Mouse (Mus musculus): ENCODE measurements around the gene Dus3l.

Dus3l gene

DNA sequence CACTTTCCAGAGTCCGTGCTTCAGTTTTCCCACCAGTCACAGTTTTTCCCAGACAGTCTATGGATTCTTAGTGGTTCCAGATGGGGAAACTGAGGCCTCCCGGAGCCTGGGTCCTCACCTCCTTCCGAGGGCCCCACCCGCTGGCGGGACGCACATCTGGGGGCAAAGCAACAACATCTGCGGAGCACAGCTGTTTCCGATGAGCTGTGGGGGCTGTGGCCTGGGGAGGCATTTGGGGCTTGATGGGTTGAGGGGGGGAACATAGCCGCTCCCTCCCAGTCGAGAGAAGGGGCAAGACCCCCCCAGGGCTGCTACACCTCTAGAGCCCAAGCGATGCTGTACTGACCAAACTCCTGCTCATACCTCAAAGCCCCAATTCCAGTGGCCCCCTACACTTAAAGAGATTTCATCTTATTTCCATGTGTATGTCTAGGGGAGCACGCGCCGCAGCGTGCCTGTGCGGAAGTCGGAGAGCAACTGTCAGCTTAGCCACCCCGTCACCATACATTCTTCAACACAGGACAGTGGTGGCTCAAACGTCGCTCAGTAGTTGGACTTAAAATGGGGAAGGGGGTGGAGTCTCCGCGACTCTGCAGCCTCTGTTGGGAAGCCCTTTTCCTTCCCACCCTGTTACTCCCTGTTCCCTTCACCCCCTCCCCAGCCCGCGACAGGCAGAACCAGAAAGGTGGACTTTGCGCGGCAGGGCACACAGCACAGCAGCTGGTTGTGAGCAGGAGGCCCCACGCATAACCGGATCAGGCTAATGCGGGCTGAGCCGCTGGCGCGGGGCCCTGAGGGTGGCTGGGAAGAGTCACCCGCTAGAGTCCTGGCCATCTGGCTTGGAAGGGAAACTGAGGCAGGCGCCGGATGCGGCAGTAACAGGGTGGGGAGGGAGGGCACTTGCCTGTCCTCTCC lies 10.0 kb upstream of the Dus3l start:
- no peak for DNase-seq

DNA sequence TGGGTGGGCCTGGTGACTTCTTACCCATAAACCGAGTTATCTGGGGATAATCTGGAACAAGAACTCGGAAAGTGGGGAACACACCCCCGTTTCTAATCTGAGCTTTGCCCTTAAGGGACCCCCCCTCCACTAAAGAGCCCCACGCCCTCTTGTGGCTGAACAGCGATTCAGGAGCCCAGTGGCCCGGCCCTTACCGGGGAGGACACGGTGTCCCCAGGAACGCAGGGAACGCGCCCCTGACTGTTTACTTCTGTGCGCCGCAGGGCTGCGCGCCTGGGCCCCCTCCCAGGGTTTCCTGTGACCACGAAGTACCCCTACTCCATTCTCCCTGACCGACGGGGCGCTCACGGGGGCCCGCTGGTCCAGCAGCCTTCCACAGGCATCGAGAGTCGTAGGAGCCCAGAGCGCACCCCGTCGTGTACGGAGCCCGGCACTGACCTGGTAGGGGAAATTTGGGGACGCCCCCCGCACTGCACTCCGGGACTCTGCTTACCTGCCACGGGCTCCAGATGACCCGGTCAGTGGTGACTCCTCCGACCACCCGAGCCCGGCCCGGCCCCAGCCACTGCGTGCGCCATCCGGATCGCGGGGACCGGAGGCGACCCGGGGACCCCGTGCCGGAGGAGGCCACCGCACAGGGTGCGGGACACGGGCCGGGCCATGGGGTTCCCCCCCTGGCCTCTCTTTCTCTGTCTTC lies 7.7 kb upstream of the Dus3l start:
- no peak for DNase-seq

DNA sequence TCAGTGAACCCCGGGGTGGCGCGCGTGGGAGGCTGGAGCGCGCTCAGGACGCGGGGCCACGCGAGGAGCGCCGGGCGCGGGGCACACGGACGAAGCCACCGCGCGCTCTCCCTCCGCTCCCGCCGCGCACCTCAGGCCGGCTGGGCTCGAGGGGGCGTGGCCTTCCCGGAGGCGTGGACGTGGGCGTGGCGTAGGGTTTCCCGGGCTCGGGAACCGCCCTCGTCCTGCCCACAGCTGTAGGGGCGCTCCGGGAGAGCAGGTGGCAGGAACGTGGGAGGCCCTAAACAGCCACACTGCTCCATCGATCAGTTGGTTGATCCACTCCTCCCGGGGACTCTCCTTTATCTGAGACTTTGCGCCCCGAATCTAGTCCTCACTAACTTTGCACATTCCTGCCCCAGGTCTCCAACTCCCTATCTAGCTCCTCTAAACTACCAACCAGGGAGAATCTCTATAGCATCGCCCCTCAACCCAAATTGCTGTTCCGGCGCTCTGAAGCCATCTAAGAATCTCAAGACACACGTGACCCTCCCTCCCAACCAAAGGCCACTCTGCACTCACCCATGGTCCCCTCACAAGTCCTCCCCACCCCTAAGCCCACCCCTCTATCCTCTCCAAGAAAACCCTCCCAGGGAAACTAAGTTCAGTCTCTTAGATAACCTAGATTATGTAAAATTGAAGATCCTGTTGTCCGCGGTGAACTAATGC lies 7.0 kb upstream of the Dus3l start, which contains the start of gene Nrtn:
Nrtn (minus strand) TSS at position 115 of the 708 bp plus-strand sequence.
- DNase-seq = peak; percentile 57 to 73

DNA sequence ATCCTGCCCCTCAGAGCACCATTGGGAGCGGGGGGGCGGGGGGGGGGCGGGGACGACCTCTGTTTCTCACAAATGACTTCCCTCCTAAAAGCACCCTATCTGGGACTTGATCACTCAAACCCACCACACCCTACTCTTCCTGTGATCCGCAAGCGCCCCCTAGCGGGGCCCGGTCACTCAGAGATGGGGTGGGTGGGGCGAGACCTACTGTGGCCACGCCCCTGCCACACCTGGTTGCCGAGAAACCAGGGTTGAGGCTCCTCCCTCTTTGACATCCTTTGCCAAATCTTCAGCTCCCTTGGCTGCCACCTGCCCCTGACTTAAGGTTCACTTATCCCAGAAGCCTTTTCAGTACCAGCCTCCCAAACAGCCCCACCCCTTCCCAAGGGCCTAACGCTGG lies 6.4 kb upstream of the Dus3l start:
- DNase-seq = peak; percentile 78 to 84

GRCm38 (mm10) chr17:56759261-56759660 lies 5.3 kb upstream of the Dus3l start:
- no peak for DNase-seq

GRCm38 (mm10) chr17:56761077-56761476 lies 3.5 kb upstream of the Dus3l start:
- DNase-seq = peak; percentile 45 to 50

- DNase-seq = peak; percentile 95 to 96
These were observed 2.6 kb upstream of the Dus3l start for GRCm38 (mm10) chr17:56761991-56762410.

- peak; percentile 76 to 86 for DNase-seq
These were observed 1.5 kb upstream of the Dus3l start for GRCm38 (mm10) chr17:56762769-56763731.

DNA sequence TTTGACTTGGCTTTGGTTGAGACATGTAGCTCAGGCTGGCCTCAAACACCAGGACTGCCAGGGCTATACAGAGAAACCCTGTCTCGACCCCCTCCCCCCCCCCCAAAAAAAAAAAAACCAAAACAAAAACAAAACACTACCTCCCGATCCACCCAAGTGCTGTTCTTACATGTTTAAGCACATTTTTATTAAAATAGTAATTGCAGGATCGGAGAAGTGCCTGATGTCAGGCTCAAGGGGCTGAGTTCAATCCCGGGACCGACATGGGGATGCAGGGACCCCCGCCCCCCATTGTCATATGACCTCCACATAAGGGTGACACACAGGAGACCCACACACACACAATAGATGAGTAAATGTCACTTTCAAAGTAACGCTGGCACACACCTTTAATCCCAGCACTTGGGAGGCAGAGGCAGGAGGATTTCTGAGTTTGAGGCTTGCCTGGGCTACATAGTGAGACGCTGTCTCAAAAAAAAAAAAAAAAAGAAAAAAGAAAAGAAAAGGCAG lies 761 bp upstream of the Dus3l start:
- DNase-seq = no peak

DNA sequence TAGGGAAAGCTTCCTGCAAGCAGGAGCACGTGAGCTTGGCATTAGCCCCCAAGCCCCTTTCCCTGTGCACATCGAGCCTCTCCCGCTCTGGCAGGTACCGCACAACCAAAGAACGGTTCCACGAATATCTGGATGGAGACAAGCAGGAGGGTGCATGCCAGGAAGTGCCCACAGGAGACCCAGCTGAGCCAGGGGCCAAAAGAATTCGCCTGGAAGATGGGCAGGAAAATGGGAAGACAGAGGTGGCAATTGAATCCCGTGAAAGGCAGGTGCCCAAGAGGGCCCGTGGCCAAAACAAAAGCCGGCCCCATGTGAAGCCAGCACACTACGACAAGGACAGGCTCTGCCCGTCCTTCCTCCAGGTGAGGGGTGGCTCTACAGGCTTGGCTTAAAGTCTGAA lies 874 bp downstream of the Dus3l start:
- no peak for DNase-seq

DNA sequence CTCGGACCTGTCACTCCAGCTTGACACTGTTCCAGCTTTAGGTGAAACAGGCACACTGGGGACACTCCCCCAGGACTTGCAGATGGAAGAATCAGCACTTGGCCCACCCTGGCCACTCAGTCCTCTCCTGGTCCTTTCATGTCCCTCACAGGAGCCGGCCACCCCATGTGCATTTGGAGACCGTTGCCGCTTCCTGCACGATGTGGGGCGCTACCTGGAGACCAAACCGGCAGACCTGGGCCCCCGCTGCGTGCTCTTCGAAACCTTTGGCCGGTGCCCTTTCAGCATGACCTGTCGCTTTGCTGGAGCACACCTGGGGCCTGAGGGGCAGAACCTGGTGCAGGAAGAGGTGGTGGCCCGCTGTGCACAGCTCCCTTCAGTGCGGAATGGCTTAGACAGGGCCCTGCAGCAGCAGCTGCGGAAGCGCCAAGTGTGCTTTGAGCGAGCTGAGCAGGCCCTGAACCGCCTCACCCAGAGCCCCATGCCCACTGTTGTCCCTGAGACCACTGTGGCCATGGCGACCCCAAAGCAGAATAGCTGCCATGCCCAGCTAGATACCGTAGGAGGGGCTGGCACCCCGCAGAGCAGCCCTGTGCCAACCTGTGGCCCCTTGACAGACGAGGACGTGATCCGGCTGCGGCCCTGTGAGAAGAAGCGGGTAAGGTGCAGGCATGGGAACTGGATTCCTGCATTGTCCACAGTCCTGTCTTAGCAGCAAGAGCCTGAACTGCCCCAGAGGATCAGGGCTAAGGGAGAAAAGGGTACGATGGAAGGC lies 2.3 kb downstream of the Dus3l start:
- DNase-seq = no peak

- no peak for DNase-seq
These were observed 3.1 kb downstream of the Dus3l start for GRCm38 (mm10) chr17:56767531-56768135.

DNA sequence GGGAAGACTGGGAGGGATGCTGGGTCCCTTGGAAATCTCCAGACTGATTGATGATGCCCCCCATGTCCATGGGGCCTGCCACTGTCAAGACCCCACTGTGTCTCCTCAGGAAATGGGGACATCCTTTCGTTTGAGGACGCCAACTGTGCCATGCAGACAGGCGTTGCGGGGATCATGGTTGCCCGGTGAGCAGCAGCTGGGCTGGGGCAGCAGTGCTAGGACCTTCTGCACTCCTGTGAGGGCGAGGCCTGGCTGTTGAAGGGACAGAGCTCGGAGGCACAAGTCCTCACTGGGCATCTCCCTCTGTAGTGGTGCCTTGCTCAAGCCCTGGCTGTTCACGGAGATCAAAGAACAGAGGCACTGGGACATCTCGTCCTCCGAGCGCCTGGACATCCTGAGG lies 4.4 kb downstream of the Dus3l start:
- no peak for DNase-seq

- no peak for DNase-seq
These were observed 5.4 kb downstream of the Dus3l start, which contains the start of gene Prr22 for GRCm38 (mm10) chr17:56769950-56770349. Gene Prr22, plus strand, starts transcription at chr17:56770250.

- DNase-seq = no peak
These were observed 13.0 kb downstream of the Dus3l start for GRCm38 (mm10) chr17:56777568-56777967.

DNA sequence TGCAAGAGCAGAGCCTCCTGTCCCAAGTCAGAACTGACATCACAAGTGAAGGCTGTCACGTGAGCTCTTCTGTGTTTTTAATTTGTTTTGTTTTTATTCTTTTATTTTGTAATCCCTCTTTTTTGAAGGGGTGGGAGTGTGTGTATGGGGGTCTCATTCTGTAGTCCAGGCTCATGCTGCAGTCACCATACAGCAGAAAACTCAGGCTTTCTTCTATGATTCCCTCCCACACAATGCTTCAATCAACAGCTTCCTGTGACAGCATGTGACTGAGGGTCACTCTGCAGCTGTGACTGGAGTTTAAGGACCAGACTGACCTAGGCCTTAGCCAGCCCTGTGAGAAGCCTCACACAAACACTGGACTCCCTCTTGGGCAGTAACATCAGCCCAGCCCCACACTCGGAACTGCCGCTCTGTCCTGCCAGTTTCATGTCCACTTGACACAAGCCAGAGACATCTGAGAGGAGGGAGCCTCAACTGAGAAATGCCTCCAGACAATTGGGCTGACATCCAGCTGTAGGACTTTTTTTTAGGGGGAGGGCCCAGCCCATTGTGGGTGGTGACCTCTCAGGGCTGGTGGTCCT lies 14.3 kb downstream of the Dus3l start:
- no peak for DNase-seq

- DNase-seq = no peak
These were observed 15.9 kb downstream of the Dus3l start for GRCm38 (mm10) chr17:56780291-56780978.

GRCm38 (mm10) chr17:56788886-56789285 lies 24.3 kb downstream of the Dus3l start:
- no peak for DNase-seq

- no peak for DNase-seq
These were observed 24.7 kb downstream of the Dus3l start for GRCm38 (mm10) chr17:56789286-56789685.

All from cerebellum, postnatal 10 days (tissue).